Mouse (Mus musculus): Measurements from ENCODE around the gene Psmd9. TPM values are rescaled to one million over a fixed set of nuclear protein-coding genes. Genes with fewer than 3 reads are reported as not detected.

Gene Psmd9
- polyA plus RNA-seq, 1 experiment from 2014 or later, result 79.1 TPM

GRCm38 (mm10) chr5:123139722-123140627 is 29.2 kb upstream of the Psmd9 start:
- Histone ChIP-seq H3K4me3 (peak overlapping the region; percentile 99), H3K36me3 (replicated peaks) (peaks cover 18% of the 10 kb centered on the region), H3K4me1 (peaks cover 69% of the 10 kb centered on the region), H3K27ac (replicated peaks) (peak overlapping the region; percentile 100), H3K9me3 (no peaks in the 10 kb centered on the region), H3K27me3 (replicated peaks; ENCODE audit: low read depth, poor library complexity, severe bottlenecking) (no peaks in the 10 kb centered on the region)
- DNase-seq (ENCODE audit: low spot score), result peak; percentile 44
- WGBS, result under 1% methylated on average over 28 of the region's 28 CpGs

- peaks cover 18% of the 10 kb centered on the region for H3K36me3 ChIP-seq (replicated peaks)
- H3K27me3 ChIP-seq (replicated peaks; ENCODE audit: low read depth, poor library complexity, severe bottlenecking), result no peaks in the 10 kb centered on the region
- no peaks in the 10 kb centered on the region for H3K9me3 ChIP-seq
- H3K27ac ChIP-seq (replicated peaks), result peak overlapping the region; percentile 100
- peak; percentile 93 for DNase-seq (ENCODE audit: low spot score)
- WGBS, result under 1% methylated on average over 31 of the region's 31 CpGs
- peaks cover 69% of the 10 kb centered on the region for H3K4me1 ChIP-seq
- H3K4me3 ChIP-seq, result peak overlapping the region; percentile 99
Observed at GRCm38 (mm10) chr5:123140694-123141554, 28.3 kb upstream of the Psmd9 start.

- peak overlapping the region; percentile 99 for H3K4me3 ChIP-seq
- no peaks in the 10 kb centered on the region for H3K9me3 ChIP-seq
- H3K27ac ChIP-seq (replicated peaks), result peak overlapping the region; percentile 100
- DNase-seq (ENCODE audit: low spot score), result peak; percentile 79
- peaks cover 69% of the 10 kb centered on the region for H3K4me1 ChIP-seq
- under 1% methylated on average over 37 of the region's 38 CpGs for WGBS
- H3K27me3 ChIP-seq (replicated peaks; ENCODE audit: low read depth, poor library complexity, severe bottlenecking), result no peaks in the 10 kb centered on the region
- H3K36me3 ChIP-seq (replicated peaks), result peaks cover 25% of the 10 kb centered on the region
Observed at GRCm38 (mm10) chr5:123141555-123142160, 27.6 kb upstream of the Psmd9 start.

GRCm38 (mm10) chr5:123142161-123143157 is 26.8 kb upstream of the Psmd9 start, which contains the start of gene Setd1b:
Setd1b (plus strand) TSS chr5:123142193.
- Histone ChIP-seq H3K27ac (replicated peaks) (peak within 1 kb of the TSS; percentile 100), H3K27me3 (replicated peaks; ENCODE audit: low read depth, poor library complexity, severe bottlenecking) (no peaks in the 10 kb centered on the region), H3K36me3 (replicated peaks) (peaks cover 33% of the 10 kb centered on the region), H3K4me3 (peak within 1 kb of the TSS; percentile 99), H3K4me1 (peaks cover 62% of the 10 kb centered on the region), H3K9me3 (no peaks in the 10 kb centered on the region)
- WGBS, result under 1% methylated on average over 92 of the region's 103 CpGs
- DNase-seq (ENCODE audit: low spot score), result peak; percentile 78

- peak overlapping the region; percentile 99 for H3K4me3 ChIP-seq
- 1% methylated on average over 24 of the region's 24 CpGs for WGBS
- H3K9me3 ChIP-seq, result no peaks in the 10 kb centered on the region
- DNase-seq (ENCODE audit: low spot score), result peak; percentile 64
- no peaks in the 10 kb centered on the region for H3K27me3 ChIP-seq (replicated peaks; ENCODE audit: low read depth, poor library complexity, severe bottlenecking)
- peak overlapping the region; percentile 100 for H3K27ac ChIP-seq (replicated peaks)
- peaks cover 58% of the 10 kb centered on the region for H3K4me1 ChIP-seq
- peaks cover 43% of the 10 kb centered on the region for H3K36me3 ChIP-seq (replicated peaks)
Observed at GRCm38 (mm10) chr5:123143251-123143970, 25.8 kb upstream of the Psmd9 start.

GRCm38 (mm10) chr5:123143971-123144745 is 25.1 kb upstream of the Psmd9 start:
- Histone ChIP-seq H3K4me3 (peak overlapping the region; percentile 99), H3K4me1 (peaks cover 61% of the 10 kb centered on the region), H3K36me3 (replicated peaks) (peaks cover 50% of the 10 kb centered on the region), H3K9me3 (no peaks in the 10 kb centered on the region), H3K27me3 (replicated peaks; ENCODE audit: low read depth, poor library complexity, severe bottlenecking) (no peaks in the 10 kb centered on the region), H3K27ac (replicated peaks) (peak overlapping the region; percentile 100; the same call in 1 of the 2 replicates)
- DNase-seq (ENCODE audit: low spot score), result peak; percentile 26
- WGBS, result 6% methylated on average over 17 of the region's 17 CpGs

GRCm38 (mm10) chr5:123144746-123145590 is 24.2 kb upstream of the Psmd9 start:
- peaks cover 57% of the 10 kb centered on the region for H3K36me3 ChIP-seq (replicated peaks)
- H3K4me1 ChIP-seq, result peaks cover 66% of the 10 kb centered on the region
- H3K27me3 ChIP-seq (replicated peaks; ENCODE audit: low read depth, poor library complexity, severe bottlenecking), result no peaks in the 10 kb centered on the region
- H3K4me3 ChIP-seq, result peak overlapping the region; percentile 99
- no peaks in the 10 kb centered on the region for H3K9me3 ChIP-seq
- DNase-seq (ENCODE audit: low spot score), result no peak
- H3K27ac ChIP-seq (replicated peaks), result no peak overlapping the region
- WGBS, result 42% methylated on average over 20 of the region's 20 CpGs

GRCm38 (mm10) chr5:123146357-123146756 is 22.9 kb upstream of the Psmd9 start:
- Histone ChIP-seq H3K4me1 (peaks cover 80% of the 10 kb centered on the region), H3K36me3 (replicated peaks) (peaks cover 71% of the 10 kb centered on the region), H3K9me3 (no peaks in the 10 kb centered on the region), H3K27me3 (replicated peaks; ENCODE audit: low read depth, poor library complexity, severe bottlenecking) (no peaks in the 10 kb centered on the region), H3K27ac (replicated peaks) (no peak overlapping the region), H3K4me3 (no peak overlapping the region)
- DNase-seq (ENCODE audit: low spot score), result no peak
- 88% methylated on average over 11 of the region's 11 CpGs for WGBS

- WGBS, result 88% methylated on average over 17 of the region's 17 CpGs
- peak overlapping the region; percentile 11; the same call in 1 of the 2 replicates for H3K4me3 ChIP-seq
Observed at GRCm38 (mm10) chr5:123147569-123147968, 21.6 kb upstream of the Psmd9 start.

More at GRCm38 (mm10) chr5:123147569-123147968, 21.6 kb upstream of the Psmd9 start:
- no peaks in the 10 kb centered on the region for H3K9me3 ChIP-seq
- DNase-seq (ENCODE audit: low spot score), result no peak
- H3K27ac ChIP-seq (replicated peaks), result no peak overlapping the region
- peaks cover 83% of the 10 kb centered on the region for H3K36me3 ChIP-seq (replicated peaks)
- H3K27me3 ChIP-seq (replicated peaks; ENCODE audit: low read depth, poor library complexity, severe bottlenecking), result no peaks in the 10 kb centered on the region
- H3K4me1 ChIP-seq, result peaks cover 83% of the 10 kb centered on the region

Measured in embryonic facial prominence, embryonic 10.5 days (tissue).